Mouse (Mus musculus): ENCODE measurements around the gene Agap1. TPM values are rescaled to one million over a fixed set of nuclear protein-coding genes. Genes with fewer than 3 reads are reported as not detected.

The Agap1 gene
- total RNA-seq, 2 experiments from 2014 or later: 4.9 to 8.3 TPM

DNA sequence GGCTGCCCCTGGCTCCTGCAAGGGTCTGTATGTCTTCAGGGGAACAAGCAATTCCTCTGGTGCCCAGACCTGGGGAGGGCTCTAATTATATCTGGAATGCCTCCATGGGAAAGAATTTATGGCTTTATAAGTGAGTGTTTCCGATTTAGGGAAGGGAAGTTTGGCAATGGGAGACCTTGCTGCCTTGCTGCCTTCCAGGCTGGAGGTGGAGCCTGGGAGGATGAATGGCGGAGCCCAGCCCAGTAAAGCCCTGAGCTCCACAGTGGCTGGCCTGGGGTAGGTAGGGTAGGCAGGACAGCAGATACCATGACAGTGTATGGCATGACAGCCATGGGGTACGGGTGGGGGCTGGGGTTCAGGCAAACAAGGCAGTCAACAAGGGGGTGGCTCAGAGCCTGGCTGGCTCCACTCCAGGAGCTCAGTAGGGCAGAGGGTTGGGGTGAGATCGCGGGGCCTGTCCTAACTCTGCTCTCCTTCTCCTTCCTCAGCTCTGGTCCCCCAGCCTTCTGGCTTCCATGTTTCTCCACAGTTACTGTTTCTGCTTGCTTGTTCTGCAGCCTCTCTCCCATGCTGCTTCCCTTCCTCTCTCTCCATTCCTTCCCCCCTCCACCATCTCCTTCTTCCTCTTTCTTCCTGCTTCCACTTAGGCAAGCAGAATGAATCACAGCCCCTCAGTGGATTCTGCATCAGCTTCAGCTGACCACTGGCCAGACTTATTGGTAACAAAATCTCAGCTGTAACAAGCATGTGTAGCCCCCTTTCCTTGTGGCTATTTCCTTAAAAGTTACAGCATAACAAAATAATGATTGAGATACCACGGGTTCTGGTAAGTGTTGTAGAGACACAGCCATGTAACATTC is 114.2 kb downstream of the Agap1 start:
- ATAC-seq (replicated peaks; ENCODE audit: low FRiP score, poor library complexity, severe bottlenecking): no peak

DNA sequence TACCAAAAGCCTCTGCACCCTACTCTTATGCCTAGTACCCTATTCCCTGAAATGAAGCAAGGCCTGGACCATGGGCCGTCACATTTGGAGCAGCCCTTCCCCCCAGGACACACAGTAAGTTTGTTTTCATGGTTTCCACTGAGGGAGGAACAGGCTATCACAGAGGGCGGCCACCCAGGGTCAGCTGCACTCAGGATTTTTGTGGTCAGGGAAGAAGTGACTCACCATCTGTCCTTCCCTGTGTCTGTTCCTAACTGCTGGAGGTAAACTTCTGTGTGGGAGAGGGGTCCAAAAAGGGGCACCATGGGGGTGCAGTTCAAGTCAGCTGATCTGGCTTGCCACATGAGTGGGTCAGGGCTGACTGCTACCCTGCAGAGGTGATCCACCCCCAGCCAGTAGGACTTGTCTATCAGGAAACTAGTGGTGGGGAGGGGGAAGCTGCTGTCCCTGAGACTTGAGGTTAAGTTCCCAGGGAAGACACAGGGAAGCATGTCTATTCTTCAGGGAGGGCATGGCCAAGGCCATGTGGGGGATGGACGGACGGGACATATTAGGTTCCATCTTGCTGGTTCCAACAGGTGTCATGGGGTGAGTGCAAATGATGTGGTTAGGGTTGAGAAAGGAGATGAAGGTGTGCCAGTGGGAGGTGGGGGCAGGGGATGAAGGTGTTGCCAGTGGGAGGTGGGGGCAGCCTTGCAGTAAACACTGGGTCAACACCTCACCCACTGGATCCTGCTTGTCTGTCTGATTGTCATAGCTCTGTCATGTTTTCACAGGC is 116.1 kb downstream of the Agap1 start:
- no peak for ATAC-seq (replicated peaks; ENCODE audit: low FRiP score, poor library complexity, severe bottlenecking)

DNA sequence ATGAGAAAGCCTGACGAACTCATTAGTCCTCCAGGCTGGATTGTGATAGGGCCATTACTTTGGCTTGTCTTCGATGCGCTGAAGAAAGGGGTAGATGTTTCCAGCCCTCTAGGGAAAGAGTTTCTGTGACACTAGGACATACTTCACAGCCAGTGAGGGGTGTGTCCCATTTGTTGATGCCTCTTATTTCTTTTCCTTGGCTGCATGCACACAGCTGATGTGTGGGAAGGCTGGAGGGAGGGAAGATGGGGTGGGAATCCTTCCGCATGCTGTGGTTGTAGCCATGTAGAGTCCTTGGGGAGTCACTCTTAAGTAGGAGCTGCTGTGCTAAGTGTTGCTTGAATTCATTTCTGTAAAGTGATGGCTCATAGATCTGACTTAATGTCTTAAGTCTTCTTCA is 118.9 kb downstream of the Agap1 start:
- no peak for ATAC-seq (replicated peaks; ENCODE audit: low FRiP score, poor library complexity, severe bottlenecking)

DNA sequence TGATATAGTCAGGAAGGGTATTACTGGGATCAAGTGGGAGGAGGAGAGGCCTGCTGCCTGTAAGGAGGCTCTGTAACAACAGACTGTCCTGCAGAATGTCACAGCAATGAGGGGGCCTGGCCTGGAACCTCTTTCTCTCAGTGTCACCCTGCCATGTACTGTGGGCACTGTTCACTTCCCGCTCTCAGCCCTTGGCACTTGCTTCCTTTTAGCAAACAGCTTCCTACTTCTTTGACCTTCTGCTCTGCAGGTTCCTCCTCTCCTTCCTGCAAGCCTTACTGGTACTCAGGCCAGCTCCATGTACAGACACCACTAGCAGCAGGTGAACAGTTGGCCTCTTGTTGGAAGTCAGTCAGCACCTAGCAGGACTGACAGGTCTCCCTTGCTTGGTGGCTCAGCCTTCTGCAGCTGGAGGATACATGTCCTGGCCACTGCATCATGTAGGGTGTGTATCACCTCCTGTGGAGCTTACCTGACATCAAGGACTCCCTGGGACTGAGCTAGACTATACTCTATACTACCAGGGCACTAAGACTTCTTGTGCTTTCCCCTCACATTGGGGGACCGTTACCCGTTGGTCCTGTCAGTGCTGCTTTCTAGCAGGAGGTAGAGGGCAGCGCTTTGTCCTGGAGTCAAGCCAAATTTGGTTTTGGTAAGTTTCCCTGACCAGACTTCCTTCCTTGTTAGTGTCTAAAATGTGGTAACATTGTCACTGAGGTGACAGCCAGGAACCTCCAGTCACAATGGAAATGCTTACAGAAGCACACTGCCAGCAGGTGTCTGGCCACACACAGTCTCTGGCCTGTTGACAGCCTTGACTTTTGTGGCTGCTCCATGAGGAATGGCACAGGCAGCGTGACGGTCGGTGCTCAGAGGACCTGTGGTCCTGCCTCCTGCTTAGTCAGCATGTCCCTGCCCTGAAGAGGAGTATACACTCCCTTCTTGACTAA is 120.6 kb downstream of the Agap1 start:
- no peak for ATAC-seq (replicated peaks; ENCODE audit: low FRiP score, poor library complexity, severe bottlenecking)

DNA sequence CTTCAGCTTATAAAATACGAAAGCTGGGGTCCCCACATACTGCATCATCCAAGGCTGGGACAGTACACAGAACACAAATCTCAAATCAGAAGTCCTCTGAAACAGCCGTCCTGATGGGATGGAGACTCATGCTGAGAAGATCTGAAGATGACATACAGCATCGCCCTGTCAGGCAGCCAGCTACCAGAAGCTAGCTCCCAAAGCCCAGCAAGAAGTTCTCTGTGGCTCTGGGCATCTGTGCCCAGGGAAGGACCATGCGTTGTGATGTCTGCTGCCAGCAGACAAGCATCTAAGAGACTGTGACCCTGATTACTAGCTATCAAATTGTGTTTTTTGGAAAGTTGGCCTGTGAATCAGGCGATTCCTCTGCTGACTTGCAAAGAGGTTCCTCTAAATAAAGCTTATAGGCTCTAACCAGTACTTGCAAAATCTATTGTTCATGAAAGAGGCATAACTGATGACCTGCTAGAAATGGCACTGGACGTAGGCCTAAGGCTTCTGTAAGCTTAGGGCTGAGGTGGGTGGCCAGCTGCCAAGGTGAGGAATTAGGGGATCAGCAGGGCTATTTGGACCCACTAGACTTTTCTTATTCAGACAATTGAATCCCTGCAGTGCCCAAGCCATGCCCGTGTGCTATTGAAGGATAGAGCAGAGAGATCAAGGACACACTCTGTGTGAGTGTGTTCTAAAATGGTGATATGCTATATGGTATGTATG is 121.7 kb downstream of the Agap1 start:
- ATAC-seq (replicated peaks; ENCODE audit: low FRiP score, poor library complexity, severe bottlenecking): no peak

DNA sequence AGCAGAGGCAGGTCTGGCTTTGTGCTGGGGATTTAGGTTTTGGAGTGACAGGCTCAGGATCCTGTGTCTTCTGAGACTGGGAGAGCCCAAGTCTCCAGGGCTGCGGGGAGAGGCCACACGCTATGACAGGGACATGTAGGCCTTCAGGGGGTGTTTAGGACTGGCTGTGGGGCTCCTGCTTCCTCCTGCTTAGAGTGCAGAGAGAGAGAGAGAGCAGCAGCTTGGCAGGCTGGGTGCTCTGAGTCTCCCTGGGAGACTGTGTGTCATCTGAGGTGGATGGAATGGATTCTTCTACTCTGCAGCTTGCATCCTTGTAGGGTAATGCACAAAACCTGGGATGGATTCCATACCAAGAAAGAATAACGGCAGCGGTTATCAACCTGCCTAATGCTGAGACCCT is 122.4 kb downstream of the Agap1 start:
- no peak for ATAC-seq (replicated peaks; ENCODE audit: low FRiP score, poor library complexity, severe bottlenecking)

DNA sequence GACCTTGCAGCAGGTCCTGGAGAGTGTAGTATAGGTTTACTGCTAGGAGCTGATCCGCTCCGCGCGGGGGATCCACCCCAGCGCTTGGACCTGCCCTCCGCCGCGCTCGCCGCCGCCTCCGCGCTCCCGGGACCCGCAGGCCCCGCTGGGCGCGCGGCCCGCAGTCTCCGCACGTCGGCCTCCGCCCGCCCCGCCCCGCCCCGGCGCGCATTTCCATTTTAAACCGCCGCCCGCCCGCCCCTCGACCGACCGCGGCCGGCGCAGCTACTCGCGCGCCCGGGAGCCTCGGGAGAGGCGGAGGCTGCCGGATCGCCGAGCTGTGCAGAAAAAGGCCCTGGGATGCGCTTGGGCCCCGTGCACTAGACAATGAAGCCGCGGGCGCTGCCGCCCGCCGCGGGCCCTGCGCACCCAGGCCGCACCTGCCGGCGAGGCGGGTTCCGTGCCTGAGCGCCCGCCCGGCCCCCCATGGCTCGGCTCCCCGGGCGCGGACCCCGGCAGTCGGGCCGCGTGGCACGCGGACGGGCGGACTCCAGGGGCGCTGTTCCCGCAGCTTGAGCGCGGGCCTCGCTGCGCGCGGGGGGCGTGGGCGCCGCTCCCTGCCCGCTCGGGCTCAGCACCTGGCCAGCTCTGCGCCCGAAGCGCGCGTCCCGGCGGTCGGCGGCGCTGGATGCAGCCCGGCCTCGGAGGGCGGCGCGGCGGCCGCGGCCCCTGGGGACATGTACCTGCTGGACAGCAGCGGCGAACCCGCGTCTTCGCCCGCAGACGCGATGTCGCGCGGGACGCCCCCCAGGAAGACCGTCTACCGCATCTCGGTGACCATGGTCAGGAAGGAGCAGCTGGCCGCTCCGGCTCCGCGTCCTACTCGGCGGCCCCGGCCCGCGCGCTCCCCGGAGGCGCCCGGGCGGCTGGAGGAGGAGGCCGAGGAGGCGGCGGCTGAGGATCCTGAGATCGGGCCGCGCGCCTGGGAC is 125.7 kb downstream of the Agap1 start:
- ATAC-seq (replicated peaks; ENCODE audit: low FRiP score, poor library complexity, severe bottlenecking): no peak

DNA sequence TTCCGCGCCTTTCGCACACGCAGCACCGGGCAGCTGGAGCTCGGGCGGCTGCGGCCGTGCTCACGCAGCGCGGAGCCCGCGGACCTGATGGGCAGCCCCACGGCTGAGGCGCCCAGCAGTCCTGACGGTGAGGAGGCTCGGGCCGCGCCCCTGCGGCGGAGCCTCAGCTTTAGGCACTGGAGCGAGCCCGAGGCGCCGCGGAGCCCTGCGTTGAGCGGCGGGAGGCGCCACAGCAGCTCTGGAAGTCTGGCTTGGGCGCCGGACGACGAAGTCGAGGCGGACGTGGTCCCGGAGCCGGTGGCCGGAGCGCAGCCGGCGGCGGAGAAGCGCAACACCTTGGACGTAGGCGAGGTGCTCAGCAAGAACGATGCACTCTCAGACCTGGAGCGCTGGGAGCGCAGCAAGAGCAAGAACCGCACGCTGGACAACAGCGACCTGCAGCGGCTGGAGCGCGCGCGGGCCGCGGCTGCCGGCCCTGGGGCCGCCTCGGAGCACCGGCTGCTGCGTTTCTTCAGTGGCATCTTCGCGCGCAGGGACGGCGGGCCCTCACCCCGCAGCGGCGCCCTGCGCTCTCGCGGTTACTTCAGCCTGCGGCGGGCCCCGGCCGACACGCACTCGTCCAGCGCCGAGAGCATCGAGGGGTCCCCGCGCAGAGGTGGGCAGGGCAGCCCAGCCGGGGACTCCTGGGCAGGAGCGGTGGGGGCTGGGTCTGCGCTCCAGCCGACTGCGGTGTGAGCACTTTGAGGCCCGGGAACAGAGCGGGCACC is 126.6 kb downstream of the Agap1 start:
- ATAC-seq (replicated peaks; ENCODE audit: low FRiP score, poor library complexity, severe bottlenecking): no peak

DNA sequence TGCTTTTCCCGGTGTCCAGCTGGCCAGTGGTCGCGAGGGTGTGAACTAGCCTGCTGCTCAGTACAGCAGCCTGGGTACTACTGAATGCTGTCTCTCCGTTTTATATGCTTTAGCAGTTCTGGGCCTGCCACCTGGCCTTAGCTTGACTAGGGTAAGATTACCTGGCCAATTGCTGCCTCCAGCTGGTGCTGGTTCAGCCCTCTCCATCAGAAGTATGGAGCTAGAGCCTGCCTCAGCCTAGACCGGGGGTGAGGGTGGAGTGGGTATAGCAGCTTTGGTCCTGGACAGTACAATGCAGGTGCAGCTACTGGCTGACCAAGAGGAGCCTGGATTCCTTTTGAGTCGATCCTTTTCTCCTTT is 127.1 kb downstream of the Agap1 start:
- no peak for ATAC-seq (replicated peaks; ENCODE audit: low FRiP score, poor library complexity, severe bottlenecking)

DNA sequence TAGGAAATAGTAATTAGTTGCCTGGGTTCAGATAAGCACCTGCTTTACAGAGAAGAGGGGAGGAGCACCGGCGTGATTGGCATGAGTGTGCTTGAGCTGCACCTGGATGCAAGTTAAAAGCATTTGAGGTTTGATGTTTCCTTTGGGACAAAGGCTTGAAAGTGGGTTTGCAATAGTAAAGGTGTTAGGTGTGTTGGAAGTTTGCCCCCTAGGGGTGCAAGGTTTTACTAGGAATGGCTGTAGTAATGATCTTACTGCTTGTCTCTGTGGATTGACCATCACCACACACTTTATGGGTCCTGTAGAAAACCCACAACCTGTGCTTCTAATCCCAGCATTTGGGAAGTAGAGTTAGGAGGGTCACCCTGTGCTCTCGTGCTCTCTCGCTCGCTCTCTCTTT is 128.8 kb downstream of the Agap1 start:
- ATAC-seq (replicated peaks; ENCODE audit: low FRiP score, poor library complexity, severe bottlenecking): no peak

DNA sequence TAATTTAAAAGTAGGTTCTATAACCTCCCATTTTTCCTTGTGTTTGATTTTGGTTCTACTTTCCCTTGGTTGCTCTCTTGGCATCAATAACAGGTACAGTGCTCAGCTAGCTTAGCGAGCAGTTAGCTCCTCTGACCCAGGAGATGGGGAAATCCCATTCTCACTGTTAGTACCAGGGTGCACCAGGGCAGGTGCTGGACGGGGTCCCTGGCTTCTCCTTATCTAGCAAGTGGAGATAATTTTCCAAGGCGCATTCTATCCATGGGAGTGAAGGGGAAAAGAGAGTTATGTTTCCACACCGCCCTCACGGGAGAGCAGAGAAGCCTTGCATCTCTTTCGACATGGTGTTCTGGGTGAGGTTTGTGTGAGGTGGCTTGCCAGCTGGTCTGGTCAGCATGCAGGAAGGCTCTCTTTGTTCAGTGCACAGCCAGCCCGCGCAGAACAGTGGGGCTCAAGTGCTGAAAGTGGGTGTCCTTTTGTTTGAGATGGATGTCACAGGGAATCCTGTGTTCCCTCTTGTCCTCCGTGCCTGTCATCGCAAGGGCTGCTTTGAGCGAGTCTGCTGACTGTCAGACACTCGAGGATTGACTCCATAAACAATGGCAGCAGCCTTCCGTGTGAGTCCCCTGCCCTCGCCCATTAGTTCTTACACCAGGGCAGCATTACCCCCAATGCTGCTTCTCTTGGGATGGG is 132.5 kb downstream of the Agap1 start:
- no peak for ATAC-seq (replicated peaks; ENCODE audit: low FRiP score, poor library complexity, severe bottlenecking)

DNA sequence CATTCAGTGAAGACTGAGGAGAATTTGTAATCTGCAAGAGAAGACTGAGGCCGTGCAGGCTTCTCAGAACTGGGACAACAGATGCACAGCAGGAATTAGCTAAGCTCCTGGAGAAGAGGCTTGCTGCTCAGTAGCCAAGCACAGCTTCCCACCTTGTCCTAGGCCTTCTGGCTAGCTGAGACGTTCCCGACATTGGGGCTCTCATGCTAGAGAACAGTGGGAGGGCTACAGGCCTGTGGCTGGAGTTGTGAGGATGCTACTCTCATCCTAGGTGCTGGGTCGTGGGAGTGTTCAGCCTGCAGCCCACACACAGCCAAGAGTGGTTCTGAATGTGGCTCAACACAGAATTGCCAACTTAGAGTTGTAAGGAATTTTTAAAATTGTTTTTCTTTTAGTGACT is 133.5 kb downstream of the Agap1 start:
- ATAC-seq (replicated peaks; ENCODE audit: low FRiP score, poor library complexity, severe bottlenecking): no peak

DNA sequence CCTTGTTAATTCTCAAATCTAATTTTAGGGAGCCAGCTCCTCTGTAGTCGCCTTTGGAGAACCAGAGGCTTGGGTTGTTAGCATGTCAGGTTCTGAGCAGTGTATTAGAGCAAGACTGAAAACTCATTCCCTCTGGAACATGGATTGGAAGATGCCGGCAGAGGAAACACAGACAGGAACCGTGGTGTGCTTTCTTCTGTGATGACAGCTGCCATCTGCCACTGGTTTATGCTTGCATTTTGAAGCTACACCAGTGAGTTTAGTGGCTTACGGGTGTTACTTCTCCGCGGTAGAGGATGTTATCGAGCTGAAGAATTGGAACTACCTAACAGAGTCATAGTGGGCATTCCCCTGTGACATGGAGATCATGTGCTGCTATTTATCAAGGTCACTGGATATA is 136.4 kb downstream of the Agap1 start:
- ATAC-seq (replicated peaks; ENCODE audit: low FRiP score, poor library complexity, severe bottlenecking): no peak

DNA sequence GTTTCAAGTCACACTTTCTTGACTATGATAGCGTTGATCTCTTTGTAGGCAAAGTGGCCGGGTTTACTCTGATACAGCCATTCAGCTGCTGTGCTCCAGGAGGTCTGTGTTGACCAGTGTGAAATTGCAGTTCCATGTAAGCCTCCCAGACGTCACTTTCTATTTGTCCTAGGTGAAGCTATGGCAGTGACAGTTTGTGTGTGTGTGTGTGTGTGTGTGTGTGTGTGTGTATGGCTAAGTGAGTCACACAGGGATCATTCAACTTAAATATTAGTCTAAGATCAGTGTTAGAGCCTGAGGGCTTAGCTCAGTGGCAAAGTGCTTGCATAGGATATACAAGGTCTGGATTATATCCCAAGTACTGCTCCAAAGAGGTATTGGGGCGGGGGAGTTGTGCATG is 138.6 kb downstream of the Agap1 start:
- no peak for ATAC-seq (replicated peaks; ENCODE audit: low FRiP score, poor library complexity, severe bottlenecking)

DNA sequence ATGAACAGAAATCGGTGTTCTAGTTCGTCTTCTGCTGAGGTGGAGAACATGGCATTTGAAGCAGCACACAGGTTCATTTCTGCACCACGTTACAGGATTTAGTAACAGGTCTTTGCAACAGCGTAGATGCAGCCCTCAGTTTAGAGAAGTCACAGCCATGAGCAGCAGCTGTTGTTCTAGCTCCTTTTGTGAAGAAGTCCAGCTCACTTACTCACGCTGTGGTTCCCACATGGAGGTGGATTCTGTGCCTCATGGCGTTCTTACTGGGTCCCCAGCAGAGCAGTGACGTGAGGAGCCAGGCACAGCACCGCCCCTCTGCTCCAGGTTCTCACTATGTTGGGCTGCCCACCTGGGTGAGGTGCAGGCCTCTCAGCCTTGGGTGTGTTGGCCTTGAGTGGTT is 140.4 kb downstream of the Agap1 start:
- ATAC-seq (replicated peaks; ENCODE audit: low FRiP score, poor library complexity, severe bottlenecking): no peak

DNA sequence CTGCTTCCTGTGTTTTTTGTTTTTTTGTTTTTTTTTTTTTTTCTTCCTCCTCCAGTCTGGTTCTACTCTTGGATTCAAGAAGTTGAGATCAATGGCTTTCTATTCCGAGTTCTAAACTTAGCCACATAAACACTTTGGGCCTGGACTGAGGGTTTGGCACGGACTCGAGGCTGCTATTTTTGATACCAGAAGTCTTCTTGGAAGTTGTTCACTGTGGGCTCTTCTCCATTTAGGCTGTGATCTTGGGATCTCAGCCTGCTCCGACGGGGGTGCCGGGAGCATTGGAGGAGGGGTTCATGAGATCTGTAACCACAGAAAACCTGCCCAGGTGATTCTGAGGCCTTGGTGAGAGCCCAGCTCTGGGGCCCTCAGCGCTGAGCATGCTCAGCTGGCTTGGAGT is 140.8 kb downstream of the Agap1 start:
- no peak for ATAC-seq (replicated peaks; ENCODE audit: low FRiP score, poor library complexity, severe bottlenecking)

DNA sequence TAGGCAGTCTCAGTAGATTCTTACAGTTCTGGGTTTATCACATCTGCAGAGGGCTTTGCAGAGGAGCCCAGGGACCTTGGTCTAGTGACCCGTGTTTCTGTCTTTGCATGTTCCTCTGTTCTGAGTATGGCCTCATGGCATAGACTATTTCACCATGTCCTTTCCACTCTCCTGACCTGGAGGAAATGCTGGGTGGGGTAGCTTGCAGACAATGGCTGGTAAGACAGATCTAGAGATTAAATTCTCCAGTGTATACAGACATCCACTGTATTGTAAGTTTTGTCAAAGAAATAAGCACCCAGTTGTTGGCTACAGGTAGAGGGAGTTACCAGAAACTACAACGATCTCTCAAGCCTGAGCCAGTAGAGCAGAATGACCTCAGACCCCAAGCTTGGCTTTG is 141.6 kb downstream of the Agap1 start:
- no peak for ATAC-seq (replicated peaks; ENCODE audit: low FRiP score, poor library complexity, severe bottlenecking)

All from erythroblast, adult 5-6 weeks (primary cell).